Mouse (Mus musculus) adrenal gland, adult (tissue): ENCODE measurements around the gene Oog3.

ENCODE experiments used
- DNase-seq, 2 experiments: peaks; one replicate each; pipeline ENCODE4 v3.0.0; 2022 to 2023; ENCODE audit warnings: low spot score in 1 of 2; ENCODE audit not compliant: inconsistent age in 2 of 2

Oog3 gene

DNA sequence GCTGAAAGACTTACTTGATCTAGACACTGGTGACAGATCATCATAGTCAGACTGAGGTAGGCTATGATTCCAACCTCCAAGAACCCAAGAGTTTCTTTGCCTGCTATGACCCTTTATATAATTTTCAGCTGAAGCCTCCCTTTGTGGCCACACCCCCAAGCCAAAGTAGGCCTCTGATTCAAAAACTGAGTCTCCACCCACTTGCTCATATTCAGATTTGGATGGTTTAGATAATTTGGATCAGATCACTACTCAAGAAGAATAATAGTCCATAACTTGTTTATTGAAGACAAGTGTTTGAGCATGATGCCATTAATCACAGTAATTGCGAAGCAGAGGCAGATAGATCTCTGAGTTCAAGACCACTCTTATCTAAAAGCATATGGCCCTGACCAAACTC, at the start of gene Oog3:
Oog3 (minus strand) TSS at position 101 of the 400 bp plus-strand sequence.
- no peak for DNase-seq

DNA sequence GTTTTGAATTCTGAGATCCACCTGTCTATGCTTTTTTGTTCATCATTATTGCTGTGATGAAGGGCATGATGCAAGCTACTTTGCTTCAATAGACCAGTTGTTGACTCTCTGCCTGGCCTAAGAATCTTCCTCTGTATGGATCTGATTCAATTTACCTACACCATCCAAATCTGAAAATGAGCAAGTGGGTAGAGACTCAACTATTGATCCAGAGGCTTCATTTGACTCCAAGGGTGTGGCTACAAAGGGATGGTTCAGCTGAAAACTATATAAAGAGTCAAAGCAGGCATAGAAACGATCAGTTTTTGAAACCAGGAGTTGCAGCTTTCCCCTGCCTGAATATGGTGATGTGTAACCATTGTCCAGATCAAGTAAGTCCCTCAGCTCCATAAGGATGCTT, 28.0 kb upstream of the Oog3 start, which contains the start of gene Oog2:
Oog2 (plus strand) TSS at position 301 of the 400 bp plus-strand sequence.
- no peak for DNase-seq
